22 mouse cellular contexts compared by ENCODE assay signal in the genomic region with DNA sequence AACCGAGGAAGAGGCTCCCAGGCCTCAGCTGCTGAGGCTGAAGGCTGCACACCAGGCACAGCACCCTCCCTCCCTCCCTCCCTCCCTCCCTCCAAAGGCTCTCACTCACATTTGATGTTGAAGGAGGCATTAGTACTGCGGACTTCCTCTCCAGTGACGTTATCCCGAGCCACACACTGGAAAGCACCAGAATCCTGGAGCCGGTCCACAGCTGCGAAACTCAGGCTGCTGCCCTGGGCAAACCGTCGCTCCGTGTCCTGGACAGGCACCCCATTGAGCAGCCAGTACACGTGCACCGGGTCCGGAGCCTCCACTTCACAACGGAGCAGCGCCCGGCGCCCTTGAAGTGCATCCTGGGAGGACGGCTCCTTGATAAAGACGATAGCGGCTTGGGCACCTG. TPM values are rescaled to one million over a fixed set of nuclear protein-coding genes. Genes with fewer than 3 reads are reported as not detected.
DNase-seq lines count a peak whose midpoint lies in the region; ATAC-seq and TF ChIP-seq lines count a peak whose summit lies in the region.
"Had no signal": no experiment of that assay in that cellular context is flagged by ENCODE, and none has a peak within 500 bp of the region (broad histone marks: within the 10 kb centered on the region; RNA-seq: fewer than 3 reads in every experiment).

No protein-coding gene starts in this region.

- H3K9ac ChIP-seq in heart, postnatal 0 days (replicated peaks; ENCODE audit: low read depth, low read length) = no peak overlapping the region
- no peak overlapping the region for H3K9ac ChIP-seq in lung, embryonic 14.5 days
- H3K9ac ChIP-seq: embryonic facial prominence, embryonic 15.5 days; heart, embryonic 13.5 days; hindbrain, embryonic 12.5 days; limb, embryonic 15.5 days; neural tube, embryonic 15.5 days had no signal

- TF ChIP-seq EP300 in heart, postnatal 0 days (IDR thresholded peaks at IDR 0.05; ENCODE audit: low read depth) = no peak

- peaks cover 29% of the 10 kb centered on the region for H3K36me3 ChIP-seq in heart, postnatal 0 days (replicated peaks; ENCODE audit: control insufficient read depth, insufficient read depth, low read length)
- H3K36me3 ChIP-seq in lung, embryonic 14.5 days (ENCODE audit: insufficient read depth) = peaks cover 49% of the 10 kb centered on the region

- intact Hi-C loops in left cerebral cortex, postnatal 14 days (cut with DNase I) = loop anchor here (5.0 kb wide), 1 partner anchor 36 kb away; a partner anchor contains a TSS
- intact Hi-C loops in gastrocnemius, postnatal 14 days (cut with DNase I; ENCODE audit: low total_unique reads) = loop anchor here (5.0 kb wide), 1 partner anchor 41 kb away; no protein-coding TSS in a partner anchor

- H3K4me3 ChIP-seq in heart, postnatal 0 days (ENCODE audit: low read depth, low read length) = no peak overlapping the region
- H3K4me3 ChIP-seq in lung, embryonic 14.5 days (ENCODE audit: low read depth, low read length) = no peak overlapping the region
- H3K4me3 ChIP-seq: embryonic facial prominence, embryonic 15.5 days; forebrain, embryonic 10.5 days; heart, embryonic 13.5 days; hindbrain, embryonic 12.5 days; limb, embryonic 15.5 days; myocyte; neural tube, embryonic 15.5 days had no signal

- H3K4me1 ChIP-seq in heart, postnatal 0 days (ENCODE audit: control insufficient read depth, insufficient read depth) = peaks cover 7% of the 10 kb centered on the region; the same call in 1 of the 2 replicates
- no peaks in the 10 kb centered on the region for H3K4me1 ChIP-seq in lung, embryonic 14.5 days (ENCODE audit: insufficient read depth)

- H3K9me3 ChIP-seq in heart, postnatal 0 days (replicated peaks; ENCODE audit: control insufficient read depth, low read length) = no peaks in the 10 kb centered on the region
- no peaks in the 10 kb centered on the region for H3K9me3 ChIP-seq in lung, embryonic 14.5 days (ENCODE audit: low read depth, low read length)
- H3K9me3 ChIP-seq: embryonic facial prominence, embryonic 15.5 days; forebrain, embryonic 10.5 days; heart, embryonic 13.5 days; hindbrain, embryonic 12.5 days; limb, embryonic 15.5 days; neural tube, embryonic 15.5 days had no signal

- H3K27me3 ChIP-seq in heart, postnatal 0 days (ENCODE audit: control insufficient read depth, insufficient read depth, low read length) = no peaks in the 10 kb centered on the region
- H3K27me3 ChIP-seq in lung, embryonic 14.5 days (ENCODE audit: insufficient read depth, low read length) = no peaks in the 10 kb centered on the region
- H3K27me3 ChIP-seq: embryonic facial prominence, embryonic 15.5 days; heart, embryonic 13.5 days; hindbrain, embryonic 12.5 days; limb, embryonic 15.5 days; neural tube, embryonic 15.5 days had no signal

- ATAC-seq in heart, postnatal 0 days (ENCODE audit: insufficient read depth, low read depth) = peak; percentile 13; the same call in 1 of the 2 replicates
- 0 out of 2 replicates have a peak, but pooled peaks have one; percentile 15 for ATAC-seq in lung, embryonic 14.5 days (ENCODE audit: insufficient read depth)

- H3K4me2 ChIP-seq in heart, postnatal 0 days (ENCODE audit: low read depth, low read length) = no peak overlapping the region
- 0 out of 2 replicates have a peak overlapping the region, but pooled peaks have one; percentile 3 for H3K4me2 ChIP-seq in lung, embryonic 14.5 days
- H3K4me2 ChIP-seq: embryonic facial prominence, embryonic 15.5 days; heart, embryonic 13.5 days; hindbrain, embryonic 12.5 days; limb, embryonic 15.5 days; midbrain, embryonic 11.5 days; neural tube, embryonic 15.5 days had no signal

- no peak for TF ChIP-seq CTCF in heart, postnatal 0 days (IDR thresholded peaks at IDR 0.05; ENCODE audit: low read depth)
- no peak for TF ChIP-seq CTCF in lung, embryonic 14.5 days (IDR thresholded peaks at IDR 0.05; ENCODE audit: low read depth)

- no peak for DNase-seq in heart, postnatal 0 days (ENCODE audit: low spot score)
- DNase-seq in heart, adult 8-10 months (ENCODE audit: low spot score) = no peak
- DNase-seq in left cerebral cortex, postnatal 14 days (ENCODE audit: low spot score in 2 of 2) = peak; percentile 33 to 37
- no peak for DNase-seq in left cerebral cortex, adult 8-10 months (ENCODE audit: low spot score in 2 of 2)
- peak; percentile 29 for DNase-seq in lung, embryonic 14.5 days
- DNase-seq in lung, postnatal 4 days = peak; percentile 30 to 60
- DNase-seq in gastrocnemius, postnatal 14 days = no peak
- DNase-seq in urinary bladder, adult 2 months (ENCODE audit: low spot score) = no peak
- DNase-seq: cerebellum, adult 9-11 months; gastrocnemius, postnatal 25 days; kidney, adult 18-20 months; kidney, postnatal 25 days; spleen, adult 18-20 months; thymus, postnatal 14 days had no signal

- WGBS in heart, postnatal 0 days = 67% methylated on average over 19 of the region's 19 CpGs
- 70% methylated on average over 19 of the region's 19 CpGs for WGBS in lung, embryonic 14.5 days

- 0 out of 2 replicates have a peak overlapping the region, but pooled peaks have one; percentile 20 for H3K27ac ChIP-seq in heart, postnatal 0 days (ENCODE audit: low read depth)
- no peak overlapping the region; the same call in 1 of the 2 replicates for H3K27ac ChIP-seq in lung, embryonic 14.5 days (ENCODE audit: low read depth)
- H3K27ac ChIP-seq: forebrain, embryonic 10.5 days; heart, embryonic 13.5 days; hindbrain, embryonic 12.5 days; limb, embryonic 15.5 days; neural tube, embryonic 15.5 days had no signal

RNA-seq across cellular contexts. Expression of a gene that starts 35.4 kb away (rescaled TPM):
- 192 and 271 TPM in 2 replicates for total RNA-seq in heart, postnatal 0 days (2014; rRNA removed; ENCODE audit: low replicate concordance)
- polyA plus RNA-seq in heart, postnatal 0 days (2015; fragmentation: Nextera tagmentation; extraction: Ambion mirVana) = 6.4 and 8.8 TPM in 2 replicates
- total RNA-seq in heart, adult 8-10 months (2022) = 100 to 1,000 TPM in 2 of 4 experiments, 10 to 100 TPM in 2; 84.1 to 121 (median 98.6) TPM
- 10 to 100 TPM; 52.0 to 65.9 TPM for total RNA-seq in left cerebral cortex, postnatal 14 days (2021)
- 10 to 100 TPM; 57.3 to 61.0 (median 60.6) TPM for total RNA-seq in left cerebral cortex, adult 8-10 months (2022)
- 11.4 and 15.1 TPM in 2 replicates for polyA plus RNA-seq in lung, embryonic 14.5 days (2014; fragmentation: Nextera tagmentation; extraction: Ambion mirVana)
- 10 to 100 TPM; 48.7 to 66.2 TPM for total RNA-seq in gastrocnemius, postnatal 14 days (2021)
- polyA plus RNA-seq in urinary bladder, adult 2 months (2012; rRNA removed) = 122 and 145 TPM in 2 replicates

RNA-seq across cellular contexts. Expression of a gene that starts 37.9 kb away (rescaled TPM):
- 57.9 and 70.4 TPM in 2 replicates for total RNA-seq in heart, postnatal 0 days (2014; rRNA removed; ENCODE audit: low replicate concordance)
- polyA plus RNA-seq in heart, postnatal 0 days (2015; fragmentation: Nextera tagmentation; extraction: Ambion mirVana) = 16.9 and 17.2 TPM in 2 replicates
- 1 to 10 TPM; 1.8 to 3.5 (median 2.1) TPM for total RNA-seq in heart, adult 8-10 months (2022)
- 10 to 100 TPM; 13.8 to 13.9 TPM for total RNA-seq in left cerebral cortex, postnatal 14 days (2021)
- total RNA-seq in left cerebral cortex, adult 8-10 months (2022) = 10 to 100 TPM; 11.2 to 12.9 (median 11.8) TPM
- 79.5 and 99.3 TPM in 2 replicates for polyA plus RNA-seq in lung, embryonic 14.5 days (2014; fragmentation: Nextera tagmentation; extraction: Ambion mirVana)
- 1 to 10 TPM; 5.8 to 7.2 TPM for total RNA-seq in gastrocnemius, postnatal 14 days (2021)
- 14.9 and 21.1 TPM in 2 replicates for polyA plus RNA-seq in urinary bladder, adult 2 months (2012; rRNA removed)

RNA-seq across cellular contexts. Expression of a gene that starts 45.2 kb away (rescaled TPM):
- total RNA-seq in heart, postnatal 0 days (2014; rRNA removed; ENCODE audit: low replicate concordance) = 12.7 and 20.3 TPM in 2 replicates
- 4.9 and 6.1 TPM in 2 replicates for polyA plus RNA-seq in heart, postnatal 0 days (2015; fragmentation: Nextera tagmentation; extraction: Ambion mirVana)
- 10 to 100 TPM; 22.7 to 28.0 (median 24.9) TPM for total RNA-seq in heart, adult 8-10 months (2022)
- total RNA-seq in left cerebral cortex, postnatal 14 days (2021) = 10 to 100 TPM; 49.3 to 50.8 TPM
- total RNA-seq in left cerebral cortex, adult 8-10 months (2022) = 10 to 100 TPM; 62.1 to 68.2 (median 66.4) TPM
- polyA plus RNA-seq in lung, embryonic 14.5 days (2014; fragmentation: Nextera tagmentation; extraction: Ambion mirVana) = 2.8 and 2.9 TPM in 2 replicates
- 10 to 100 TPM in 1 of 2 experiments, 1 to 10 TPM in 1; 9.5 to 11.9 TPM for total RNA-seq in gastrocnemius, postnatal 14 days (2021)
- 22.9 and 29.3 TPM in 2 replicates for polyA plus RNA-seq in urinary bladder, adult 2 months (2012; rRNA removed)

RNA-seq across cellular contexts. Expression of a gene that starts 54.4 kb away (rescaled TPM):
- total RNA-seq in heart, postnatal 0 days (2014; rRNA removed; ENCODE audit: low replicate concordance) = 26.2 and 29.0 TPM in 2 replicates
- 25.1 and 28.8 TPM in 2 replicates for polyA plus RNA-seq in heart, postnatal 0 days (2015; fragmentation: Nextera tagmentation; extraction: Ambion mirVana)
- total RNA-seq in heart, adult 8-10 months (2022) = 10 to 100 TPM; 27.5 to 29.1 (median 28.5) TPM
- 10 to 100 TPM; 15.8 to 16.5 TPM for total RNA-seq in left cerebral cortex, postnatal 14 days (2021)
- 10 to 100 TPM; 20.8 to 23.4 (median 22.5) TPM for total RNA-seq in left cerebral cortex, adult 8-10 months (2022)
- 20.2 and 21.4 TPM in 2 replicates for polyA plus RNA-seq in lung, embryonic 14.5 days (2014; fragmentation: Nextera tagmentation; extraction: Ambion mirVana)
- 10 to 100 TPM; 13.7 to 14.9 TPM for total RNA-seq in gastrocnemius, postnatal 14 days (2021)
- polyA plus RNA-seq in urinary bladder, adult 2 months (2012; rRNA removed) = 16.5 and 21.6 TPM in 2 replicates

RNA-seq across cellular contexts. Expression of a gene that starts 54.6 kb away (rescaled TPM):
- total RNA-seq in heart, postnatal 0 days (2014; rRNA removed; ENCODE audit: low replicate concordance) = 96.7 and 116 TPM in 2 replicates
- polyA plus RNA-seq in heart, postnatal 0 days (2015; fragmentation: Nextera tagmentation; extraction: Ambion mirVana) = 152 and 158 TPM in 2 replicates
- total RNA-seq in heart, adult 8-10 months (2022) = 100 to 1,000 TPM; 115 to 133 (median 125) TPM
- total RNA-seq in left cerebral cortex, postnatal 14 days (2021) = 10 to 100 TPM; 45.6 to 54.2 TPM
- 10 to 100 TPM; 54.2 to 66.0 (median 59.1) TPM for total RNA-seq in left cerebral cortex, adult 8-10 months (2022)
- 113 and 114 TPM in 2 replicates for polyA plus RNA-seq in lung, embryonic 14.5 days (2014; fragmentation: Nextera tagmentation; extraction: Ambion mirVana)
- total RNA-seq in gastrocnemius, postnatal 14 days (2021) = 100 to 1,000 TPM; 102 to 107 TPM
- polyA plus RNA-seq in urinary bladder, adult 2 months (2012; rRNA removed) = 49.8 and 54.6 TPM in 2 replicates

Comparison
In these comparisons a context has a peak if more than half of its experiments do, and no peak if none do; other contexts are left out.
1. DNase-seq: peak in left cerebral cortex, postnatal 14 days (2 of 2), lung, embryonic 14.5 days (single experiment) and lung, postnatal 4 days (2 of 2); none in heart, postnatal 0 days (single experiment), heart, adult 8-10 months (single experiment), left cerebral cortex, adult 8-10 months (0 of 2), gastrocnemius, postnatal 14 days (single experiment) and urinary bladder, adult 2 months (single experiment).